Mouse (Mus musculus) MEL (cell line): ENCODE data around the gene Nxt1. TPM values are rescaled to one million over a fixed set of nuclear protein-coding genes. Genes with fewer than 3 reads are reported as not detected.

Experiments used
- DNase-seq: peaks from one replicate; pipeline ENCODE4 v3.0.0; 2011; ENCODE audit warnings: low read depth, low spot score
- H3K27ac ChIP-seq: 2 replicates; pipeline ENCODE4 v1.5.1; 2012; ENCODE audit warnings: low read depth, mild to moderate bottlenecking, control low read depth, low read length, moderate library complexity; ENCODE audit not compliant: control insufficient read depth
- H3K27me3 ChIP-seq, 2 experiments: fragments of 150-350 bp in 1 of 2; sonication (generic) in 1 of 2; 2 replicates each; pipeline ENCODE4 v1.6.1; 2012; ENCODE audit warnings: low read length in 2 of 2, mild to moderate bottlenecking in 2 of 2, improper control_type of control experiment in 1 of 2, moderate library complexity in 1 of 2; ENCODE audit not compliant: insufficient read depth in 2 of 2, control insufficient read depth in 1 of 2
- H3K36me3 ChIP-seq, 2 experiments: 2 replicates each; pipeline ENCODE4 v1.6.1; 2012 to 2014; ENCODE audit warnings: low read length in 2 of 2, improper control_type of control experiment in 1 of 2, inconsistent platforms in 1 of 2, mild to moderate bottlenecking in 1 of 2; ENCODE audit not compliant: insufficient read depth in 2 of 2, control insufficient read depth in 1 of 2
- H3K4me1 ChIP-seq, 2 experiments: fragments of 150-350 bp in 1 of 2; sonication (generic) in 1 of 2; 2 replicates each; pipeline ENCODE4 v1.6.1; 2012; ENCODE audit warnings: low read length in 2 of 2, improper control_type of control experiment in 1 of 2, mild to moderate bottlenecking in 1 of 2; ENCODE audit not compliant: insufficient read depth in 2 of 2, control insufficient read depth in 1 of 2
- H3K4me3 ChIP-seq, 2 experiments: fragments of 150-350 bp in 1 of 2; sonication (generic) in 1 of 2; 2 replicates each; pipeline ENCODE4 v1.5.1; 2012; ENCODE audit warnings: low read depth in 2 of 2, low read length in 2 of 2, mild to moderate bottlenecking in 2 of 2, moderate library complexity in 2 of 2, control low read depth in 1 of 2, improper control_type of control experiment in 1 of 2; ENCODE audit not compliant: control insufficient read depth in 1 of 2, insufficient read depth in 1 of 2
- H3K79me2 ChIP-seq: 2 replicates; pipeline ENCODE4 v1.6.1; 2012; ENCODE audit warnings: mild to moderate bottlenecking, low read length, moderate library complexity; ENCODE audit not compliant: control insufficient read depth, poor library complexity, insufficient read depth
- H3K9ac ChIP-seq: 2 replicates; pipeline ENCODE4 v1.6.1; 2012; ENCODE audit warnings: low read depth, mild to moderate bottlenecking, control low read depth, low read length, moderate library complexity; ENCODE audit not compliant: control insufficient read depth, poor library complexity, severe bottlenecking
- H3K9me3 ChIP-seq: fragments of 150-350 bp; sonication (generic); replicated peaks from 2 replicates; pipeline ENCODE4 v1.6.1; 2012; ENCODE audit warnings: mild to moderate bottlenecking, low read length, improper control_type of control experiment, moderate library complexity; ENCODE audit not compliant: insufficient read depth
- BHLHE40 ChIP-seq: IDR thresholded peaks from 2 replicates; pipeline ENCODE4 v1.6.1; 2012; ENCODE audit warnings: low read depth, mild to moderate bottlenecking, inconsistent platforms, low read length, improper control_type of control experiment, borderline replicate concordance
- CHD1 ChIP-seq: IDR thresholded peaks from 2 replicates; pipeline ENCODE4 v1.6.1; 2012; ENCODE audit warnings: low read depth, mild to moderate bottlenecking, inconsistent platforms, low read length, improper control_type of control experiment
- CHD2 ChIP-seq: IDR thresholded peaks from 2 replicates; pipeline ENCODE4 v1.6.1; 2011; ENCODE audit warnings: low read length, improper control_type of control experiment
- CTCF ChIP-seq, 3 experiments: IDR thresholded peaks in 2 of 3; conservative IDR thresholded peaks in 1 of 3; 2 replicates each; pipeline ENCODE4 v1.5.1; 2011 to 2012; ENCODE audit warnings: low read length in 3 of 3, low read depth in 2 of 3, mild to moderate bottlenecking in 2 of 3, improper control_type of control experiment in 1 of 3, inconsistent platforms in 1 of 3, mixed read lengths in 1 of 3, moderate library complexity in 1 of 3; ENCODE audit not compliant: control insufficient read depth in 1 of 3, insufficient read depth in 1 of 3, poor library complexity in 1 of 3, severe bottlenecking in 1 of 3
- GABPA ChIP-seq: IDR thresholded peaks from 2 replicates; pipeline ENCODE4 v1.6.1; 2012; ENCODE audit warnings: low read depth, mild to moderate bottlenecking, inconsistent platforms, low read length, improper control_type of control experiment, moderate library complexity
- HCFC1 ChIP-seq: IDR thresholded peaks from 2 replicates; pipeline ENCODE4 v1.6.1; 2012; ENCODE audit warnings: low read depth, mild to moderate bottlenecking, inconsistent platforms, low read length, improper control_type of control experiment, moderate library complexity
- MAX ChIP-seq: IDR thresholded peaks from 2 replicates; pipeline ENCODE4 v1.6.1; 2011; ENCODE audit warnings: low read length, improper control_type of control experiment
- MAZ ChIP-seq: IDR thresholded peaks from 2 replicates; pipeline ENCODE4 v1.6.1; 2012; ENCODE audit warnings: low read depth, mild to moderate bottlenecking, inconsistent platforms, low read length, improper control_type of control experiment
- MEF2A ChIP-seq: IDR thresholded peaks from 2 replicates; pipeline ENCODE4 v1.6.1; 2014; ENCODE audit warnings: low read depth, mild to moderate bottlenecking, inconsistent platforms, low read length, improper control_type of control experiment; ENCODE audit not compliant: poor library complexity, insufficient replicate concordance, severe bottlenecking; ENCODE audit errors: extremely low read depth
- MXI1 ChIP-seq: IDR thresholded peaks from 2 replicates; pipeline ENCODE4 v1.6.1; 2011; ENCODE audit warnings: mild to moderate bottlenecking, low read depth, low read length, improper control_type of control experiment
- MYB ChIP-seq: IDR thresholded peaks from 2 replicates; pipeline ENCODE4 v1.6.1; 2011; ENCODE audit warnings: mild to moderate bottlenecking, low read depth, low read length, improper control_type of control experiment
- NELFE ChIP-seq: IDR thresholded peaks from 2 replicates; pipeline ENCODE4 v1.6.1; 2011; ENCODE audit warnings: low read depth, low read length, improper control_type of control experiment
- POLR2AphosphoS2 ChIP-seq: IDR thresholded peaks from 2 replicates; pipeline ENCODE4 v1.6.1; 2011; ENCODE audit warnings: low read length, improper control_type of control experiment
- POLR2AphosphoS5 ChIP-seq: IDR thresholded peaks from 2 replicates; pipeline ENCODE4 v1.6.1; 2012; ENCODE audit warnings: low read depth, borderline replicate concordance, mild to moderate bottlenecking, inconsistent platforms, low read length, moderate library complexity, mixed read lengths
- RCOR1 ChIP-seq: IDR thresholded peaks from 2 replicates; pipeline ENCODE4 v1.6.1; 2012; ENCODE audit warnings: low read depth, mild to moderate bottlenecking, inconsistent platforms, low read length, improper control_type of control experiment
- SIN3A ChIP-seq: IDR thresholded peaks from 2 replicates; pipeline ENCODE4 v1.6.1; 2012; ENCODE audit warnings: low read length, improper control_type of control experiment, inconsistent platforms
- SMC3 ChIP-seq: IDR thresholded peaks from 2 replicates; pipeline ENCODE4 v1.6.1; 2011; ENCODE audit warnings: low read depth, low read length, improper control_type of control experiment
- TBP ChIP-seq: IDR thresholded peaks from 2 replicates; pipeline ENCODE4 v1.8.0; 2011; ENCODE audit warnings: low read depth, low read length, improper control_type of control experiment
- TCF12 ChIP-seq: IDR thresholded peaks from 2 replicates; pipeline ENCODE4 v1.6.1; 2014; ENCODE audit warnings: low read depth, mild to moderate bottlenecking, inconsistent platforms, low read length, improper control_type of control experiment, moderate library complexity
- UBTF ChIP-seq: IDR thresholded peaks from 2 replicates; pipeline ENCODE4 v1.6.1; 2012; ENCODE audit warnings: low read depth, mild to moderate bottlenecking, inconsistent platforms, low read length, improper control_type of control experiment, moderate library complexity, borderline replicate concordance; ENCODE audit not compliant: insufficient read depth
- ZC3H11A ChIP-seq: IDR thresholded peaks from 2 replicates; pipeline ENCODE4 v1.6.1; 2012; ENCODE audit warnings: low read depth, mild to moderate bottlenecking, inconsistent platforms, low read length, improper control_type of control experiment
- ZKSCAN1 ChIP-seq: IDR thresholded peaks from 2 replicates; pipeline ENCODE4 v1.6.1; 2012; ENCODE audit warnings: low read depth, mild to moderate bottlenecking, inconsistent platforms, low read length, improper control_type of control experiment, moderate library complexity
- ZMIZ1 ChIP-seq: IDR thresholded peaks from 2 replicates; pipeline ENCODE4 v1.6.1; 2012; ENCODE audit warnings: low read depth, mild to moderate bottlenecking, inconsistent platforms, low read length, improper control_type of control experiment, moderate library complexity
- ZNF384 ChIP-seq: IDR thresholded peaks from 2 replicates; pipeline ENCODE4 v1.6.1; 2012; ENCODE audit warnings: low read depth, mild to moderate bottlenecking, inconsistent platforms, low read length, improper control_type of control experiment
- polyA plus RNA-seq, 2 experiments: library from polyadenylated mRNA; stranded (reverse) in 1 of 2; unstranded in 1 of 2; fragments of >175 nt in 1 of 2; fragments of >200 nt in 1 of 2; gene quantifications; 2 replicates each; pipeline versions ENCODE4 v1.2.1 to v1.2.4; 2012; ENCODE audit warnings: low replicate concordance in 2 of 2, low read depth in 1 of 2; ENCODE audit not compliant: insufficient read length in 2 of 2, insufficient read depth in 1 of 2, missing spikeins in 1 of 2
- total RNA-seq: library from RNA; depleted of rRNA; stranded (reverse); fragments of 300-350 nt; gene quantifications from 2 replicates; pipeline ENCODE4 v1.2.3, GENCODE M21; 2012

Gene Nxt1
- total and polyA plus RNA-seq, 3 experiments, result 70.5 to 104 TPM; not detected in 1

- H3K4me3 ChIP-seq, result no peak overlapping the region
- TF ChIP-seq CHD2, result no peak
- TF ChIP-seq ZKSCAN1, result no peak
- no peak for TF ChIP-seq ZNF384
- no peak for TF ChIP-seq ZC3H11A
- no peak for TF ChIP-seq TBP
- TF ChIP-seq POLR2AphosphoS5, result no peak
- no peak for TF ChIP-seq MYB
- TF ChIP-seq RCOR1, result no peak
- TF ChIP-seq MAX, result no peak
- no peaks in the 10 kb centered on the region for H3K9me3 ChIP-seq
- H3K27me3 ChIP-seq, result no peaks in the 10 kb centered on the region
- DNase-seq, result no peak
- H3K36me3 ChIP-seq, result peaks cover 0 to 9% of the 10 kb centered on the region in 2 experiments; a peak in 2 of 4 replicates
- no peaks in the 10 kb centered on the region for H3K79me2 ChIP-seq
- H3K27ac ChIP-seq, result no peak overlapping the region
- H3K4me1 ChIP-seq, result no peaks in the 10 kb centered on the region
- H3K9ac ChIP-seq, result no peak overlapping the region
Measured at GRCm38 (mm10) chr2:148690291-148690690, 17.9 kb downstream of the Nxt1 start.

- Histone ChIP-seq H3K4me1 (no peaks in the 10 kb centered on the region), H3K27ac (no peak overlapping the region), H3K79me2 (no peaks in the 10 kb centered on the region), H3K9ac (no peak overlapping the region), H3K36me3 (peaks cover 0 to 7% of the 10 kb centered on the region in 2 experiments; a peak in 2 of 4 replicates), H3K9me3 (no peaks in the 10 kb centered on the region), H3K4me3 (no peak overlapping the region), H3K27me3 (no peaks in the 10 kb centered on the region)
- no peak for DNase-seq
- no peak for TF ChIP-seq ZMIZ1
- no peak for TF ChIP-seq POLR2AphosphoS2
- no peak for TF ChIP-seq MXI1
- TF ChIP-seq CTCF (IDR thresholded peaks at IDR 0.05 in 2 of 3, conservative IDR thresholded peaks at IDR 0.05 in 1 of 3; ENCODE audit: control insufficient read depth in 1 of 3, insufficient read depth in 1 of 3, low read depth in 2 of 3, low read length in 3 of 3, poor library complexity in 1 of 3, severe bottlenecking in 1 of 3), result no peak
- no peak for TF ChIP-seq BHLHE40
- TF ChIP-seq GABPA, result no peak
- TF ChIP-seq TBP, result no peak
- no peak for TF ChIP-seq TCF12
- no peak for TF ChIP-seq HCFC1
- no peak for TF ChIP-seq MEF2A
- TF ChIP-seq UBTF, result no peak
- no peak for TF ChIP-seq NELFE
- no peak for TF ChIP-seq MAZ
- no peak for TF ChIP-seq SIN3A
- no peak for TF ChIP-seq CHD1
- TF ChIP-seq SMC3, result no peak
Measured at GRCm38 (mm10) chr2:148690781-148691180, 18.4 kb downstream of the Nxt1 start.
